Mouse (Mus musculus) spleen, adult 2 months (tissue): ENCODE measurements at regions not wholly inside any gene's neighbourhood (a gene's known extent, or its start where the extent isn't known, plus 50 kb on each side); places are given as distances from the start of the nearest gene placed in this dataset.

Experiments used
- DNase-seq, 2 experiments: peaks; one replicate each; pipeline versions ENCODE4 v3.0.0 to v3.0.0-alpha.2; 2012 to 2021; ENCODE audit warnings: low spot score in 2 of 2, low read depth in 1 of 2
- H3K27ac ChIP-seq: fragments of 200-500 bp; 2 replicates; pipeline ENCODE4 v1.5.1; 2012; ENCODE audit warnings: low read length, inconsistent platforms; ENCODE audit not compliant: insufficient read depth
- H3K27me3 ChIP-seq: fragments of 200-500 bp; 2 replicates; pipeline ENCODE4 v1.6.1; 2012; ENCODE audit warnings: mild to moderate bottlenecking, moderate library complexity, low read length, inconsistent platforms; ENCODE audit not compliant: control insufficient read depth, insufficient read depth
- H3K36me3 ChIP-seq: fragments of 200-500 bp; 2 replicates; pipeline ENCODE4 v1.6.1; 2012; ENCODE audit warnings: mild to moderate bottlenecking, low read length, inconsistent platforms; ENCODE audit not compliant: control insufficient read depth, insufficient read depth
- H3K4me1 ChIP-seq: fragments of 200-500 bp; 2 replicates; pipeline ENCODE4 v1.6.1; 2011; ENCODE audit warnings: inconsistent platforms; ENCODE audit not compliant: control insufficient read depth, insufficient read depth, insufficient read length
- H3K4me3 ChIP-seq: fragments of 200-500 bp; 2 replicates; pipeline ENCODE4 v1.5.1; 2011; ENCODE audit warnings: mild to moderate bottlenecking, inconsistent platforms; ENCODE audit not compliant: insufficient read depth, insufficient read length; ENCODE audit errors: extremely low read depth
- CTCF ChIP-seq: fragments of 200-500 bp; IDR thresholded peaks from 2 replicates; pipeline ENCODE4 v1.5.1; 2011; ENCODE audit warnings: mild to moderate bottlenecking, inconsistent platforms; ENCODE audit not compliant: insufficient read depth, insufficient read length, insufficient replicate concordance; ENCODE audit errors: extremely low read depth
- POLR2A ChIP-seq: fragments of 200-500 bp; IDR thresholded peaks from 2 replicates; pipeline ENCODE4 v1.6.1; 2011; ENCODE audit warnings: low read depth, low read length, inconsistent platforms
- WGBS: fragments of 180-500 bp; shearing (Covaris S2); methylation state at CpG from one replicate; pipeline ENCODE4 v1.1.7; 2018; 5-methylcytosine and 5-hydroxymethylcytosine counted together

GRCm38 (mm10) chr9:61321825-61322224 is 50.3 kb upstream of the Tle3 start:
- no peak for DNase-seq
- TF ChIP-seq CTCF: no peak
- no peak for TF ChIP-seq POLR2A
- Histone ChIP-seq H3K27ac (no peak overlapping the region), H3K36me3 (no peaks in the 10 kb centered on the region), H3K27me3 (no peaks in the 10 kb centered on the region), H3K4me3 (no peak overlapping the region), H3K4me1 (no peaks in the 10 kb centered on the region)
- WGBS: 20% methylated on average over 8 of the region's 8 CpGs

- H3K27me3 ChIP-seq: no peaks in the 10 kb centered on the region
- H3K27ac ChIP-seq: no peak overlapping the region
- H3K4me1 ChIP-seq: no peaks in the 10 kb centered on the region
- H3K4me3 ChIP-seq: no peak overlapping the region
- no peaks in the 10 kb centered on the region for H3K36me3 ChIP-seq
- DNase-seq: no peak
- 34% methylated on average over 11 of the region's 11 CpGs for WGBS
- TF ChIP-seq CTCF (no peak), POLR2A (no peak)
Measured at GRCm38 (mm10) chr9:61322333-61322732, 49.8 kb upstream of the Tle3 start.
